Mouse (Mus musculus): Measurements from ENCODE around the gene Ercc6.

- TF ChIP-seq POLR2A (IDR thresholded peaks at IDR 0.05; ENCODE audit: control insufficient read depth, extremely low read depth, insufficient read depth, low read length, poor library complexity): no peak
- TF ChIP-seq CTCF (IDR thresholded peaks at IDR 0.05; ENCODE audit: borderline replicate concordance, control insufficient read depth, extremely low read depth, insufficient read depth, low read length, poor library complexity): no peak
These were observed 45.7 kb upstream of the Ercc6 start for GRCm38 (mm10) chr14:32467606-32468005.
